In the genomic region with DNA sequence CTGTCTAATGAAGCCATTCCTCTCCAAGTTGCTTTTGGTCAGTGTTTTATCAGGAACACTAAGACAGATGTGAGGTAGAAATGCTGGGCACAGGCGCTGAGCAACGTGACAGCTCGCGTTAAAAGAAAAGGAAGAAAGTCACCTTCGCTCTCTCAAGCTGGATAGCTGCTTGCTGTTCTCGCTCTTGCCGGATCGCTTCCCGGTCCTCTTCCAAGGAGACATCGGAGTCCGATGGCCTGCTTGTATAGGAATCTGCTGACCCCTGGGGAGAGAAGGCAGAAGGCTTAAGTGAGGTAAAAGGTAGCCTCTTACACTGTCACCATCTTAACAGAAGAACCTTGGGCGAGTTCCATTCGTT, we compare ENCODE assay signal across 14 mouse cellular contexts.
"Had no signal": no experiment of that assay in that cellular context is flagged by ENCODE, and none has a peak within 500 bp of the region (broad histone marks: within the 10 kb centered on the region; RNA-seq: fewer than 3 reads in every experiment).

No protein-coding gene starts in this region.

- H3K4me1 ChIP-seq: midbrain, embryonic 12.5 days; neural tube, embryonic 13.5 days had no signal

- H3K9me3 ChIP-seq: limb, embryonic 15.5 days; midbrain, embryonic 12.5 days; neural tube, embryonic 13.5 days had no signal

- H3K27me3 ChIP-seq: limb, embryonic 15.5 days; midbrain, embryonic 12.5 days; neural tube, embryonic 13.5 days had no signal

- H3K4me3 ChIP-seq: limb, embryonic 15.5 days; midbrain, embryonic 12.5 days; neural tube, embryonic 13.5 days had no signal

- H3K27ac ChIP-seq: limb, embryonic 15.5 days; liver, embryonic 14.5 days; midbrain, embryonic 12.5 days; neural tube, embryonic 13.5 days had no signal

- DNase-seq: kidney, postnatal 25 days; layer of hippocampus, adult 9-11 months; layer of hippocampus, postnatal 36 days; lung, embryonic 14.5 days; retina, postnatal 1 day; right cerebral cortex, postnatal 4 days; spleen, adult 18-20 months; thymus, adult 18-20 months; thymus, postnatal 14 days had no signal

- H3K9ac ChIP-seq: limb, embryonic 15.5 days; liver, embryonic 14.5 days; lung, embryonic 14.5 days; midbrain, embryonic 12.5 days; neural tube, embryonic 13.5 days had no signal

- H3K36me3 ChIP-seq: limb, embryonic 15.5 days had no signal

- ATAC-seq: midbrain, embryonic 16.5 days had no signal

- H3K4me2 ChIP-seq: limb, embryonic 15.5 days; lung, embryonic 14.5 days; midbrain, embryonic 12.5 days; neural tube, embryonic 13.5 days had no signal
